In the genomic region with DNA sequence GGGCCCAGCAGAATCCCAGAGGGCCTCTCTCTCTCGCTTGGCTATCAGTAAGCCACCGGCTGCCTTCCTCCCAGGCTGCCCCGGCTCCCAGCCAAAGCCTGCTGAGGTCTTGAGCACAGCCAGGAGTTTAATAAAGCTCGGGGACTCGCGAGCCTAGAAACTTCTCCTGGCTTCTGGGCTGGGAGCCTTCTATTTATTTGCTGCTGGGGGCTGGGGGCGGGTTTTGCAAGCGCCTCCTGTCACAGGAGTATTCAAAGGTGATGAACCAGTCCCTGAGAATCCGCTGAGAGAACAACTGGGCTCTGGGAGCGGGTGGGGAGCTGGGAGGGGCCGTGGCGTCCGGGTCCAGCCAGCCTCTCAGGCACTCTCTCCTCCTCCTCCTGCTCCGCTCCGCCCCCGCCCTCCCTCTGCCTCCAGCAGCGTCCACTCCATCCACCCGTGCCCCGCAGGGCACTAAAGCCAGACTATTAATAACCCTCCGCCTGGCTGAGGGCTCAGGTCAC, we compare ENCODE assay signal across 10 mouse cellular contexts. TPM values are rescaled to one million over a fixed set of nuclear protein-coding genes. Genes with fewer than 3 reads are reported as not detected.
DNase-seq lines count a peak whose midpoint lies in the region; ATAC-seq and TF ChIP-seq lines count a peak whose summit lies in the region.
"Had no signal": no experiment of that assay in that cellular context is flagged by ENCODE, and none has a peak within 500 bp of the region (broad histone marks: within the 10 kb centered on the region; RNA-seq: fewer than 3 reads in every experiment).

A gene (minus strand): TSS at position 166 of the 503 bp plus-strand sequence.

- H3K27ac ChIP-seq in cortical plate, adult 2 months (ENCODE audit: insufficient read depth, low read length), result 0 out of 2 replicates have a peak within 1 kb of the TSS, but pooled peaks have one; percentile 10
- H3K27ac ChIP-seq in intestine, embryonic 16.5 days (ENCODE audit: low read length), result peak within 1 kb of the TSS; percentile 64
- peak within 1 kb of the TSS; percentile 28 for H3K27ac ChIP-seq in limb, embryonic 14.5 days (replicated peaks; ENCODE audit: low read depth, low read length)
- peak within 1 kb of the TSS; percentile 20; the same call in 1 of the 2 replicates for H3K27ac ChIP-seq in midbrain, postnatal 0 days (ENCODE audit: low read depth, low read length)

- H3K9ac ChIP-seq in intestine, embryonic 16.5 days (ENCODE audit: low read depth, low read length), result peak within 1 kb of the TSS; percentile 63
- peak within 1 kb of the TSS; percentile 43 for H3K9ac ChIP-seq in limb, embryonic 14.5 days (ENCODE audit: low read depth, low read length, severe bottlenecking)
- H3K9ac ChIP-seq in midbrain, postnatal 0 days (replicated peaks; ENCODE audit: low read length, poor library complexity, severe bottlenecking), result no peak within 1 kb of the TSS

- 1% methylated on average over 19 of the region's 20 CpGs for WGBS in intestine, embryonic 16.5 days
- 0% methylated on average over 14 of the region's 20 CpGs for whole genome bisulfite sequencing in limb, embryonic 14.5 days
- WGBS in midbrain, postnatal 0 days, result 2% methylated on average over 20 of the region's 20 CpGs

- peak within 1 kb of the TSS; percentile 24 for H3K4me3 ChIP-seq in cortical plate, adult 2 months (ENCODE audit: insufficient read depth, low read length)
- H3K4me3 ChIP-seq in intestine, embryonic 16.5 days (ENCODE audit: low read length), result peak within 1 kb of the TSS; percentile 43
- H3K4me3 ChIP-seq in limb, embryonic 14.5 days (replicated peaks; ENCODE audit: low read length), result peak within 1 kb of the TSS; percentile 35
- H3K4me3 ChIP-seq in midbrain, postnatal 0 days (ENCODE audit: low read depth, low read length), result peak within 1 kb of the TSS; percentile 4; the same call in 1 of the 2 replicates

- H3K27me3 ChIP-seq in intestine, embryonic 16.5 days (replicated peaks; ENCODE audit: control insufficient read depth, insufficient read depth, low read length), result no peaks in the 10 kb centered on the region
- no peaks in the 10 kb centered on the region for H3K27me3 ChIP-seq in limb, embryonic 14.5 days (ENCODE audit: control insufficient read depth, insufficient read depth, low read length)
- H3K27me3 ChIP-seq in midbrain, postnatal 0 days (ENCODE audit: insufficient read depth, low read length), result peaks cover 2% of the 10 kb centered on the region; the same call in 1 of the 2 replicates

- TF ChIP-seq POLR2A in cortical plate, adult 2 months (IDR thresholded peaks at IDR 0.05; ENCODE audit: extremely low read depth, insufficient read depth, low read length), result 0 out of 2 replicates have a peak, but pooled peaks have one; percentile 23
- TF ChIP-seq POLR2A in limb, embryonic 14.5 days (IDR thresholded peaks at IDR 0.05; ENCODE audit: borderline replicate concordance, extremely low read depth, insufficient read depth, insufficient read length), result no peak

- H3K4me2 ChIP-seq in intestine, embryonic 16.5 days (ENCODE audit: low read depth, low read length), result peak within 1 kb of the TSS; percentile 63
- peak within 1 kb of the TSS; percentile 59 for H3K4me2 ChIP-seq in limb, embryonic 14.5 days (replicated peaks; ENCODE audit: low read depth, low read length, severe bottlenecking)
- H3K4me2 ChIP-seq in midbrain, postnatal 0 days (ENCODE audit: low read depth, low read length, poor library complexity, severe bottlenecking), result peak within 1 kb of the TSS; percentile 38

- H3K36me3 ChIP-seq in intestine, embryonic 16.5 days (ENCODE audit: control insufficient read depth, insufficient read depth, low read length), result no peaks in the 10 kb centered on the region
- no peaks in the 10 kb centered on the region for H3K36me3 ChIP-seq in limb, embryonic 14.5 days (ENCODE audit: control insufficient read depth, insufficient read depth, low read length)
- no peaks in the 10 kb centered on the region for H3K36me3 ChIP-seq in midbrain, postnatal 0 days (ENCODE audit: insufficient read depth, low read length)

- TF ChIP-seq CTCF in cortical plate, adult 2 months (IDR thresholded peaks at IDR 0.05; ENCODE audit: extremely low read depth, insufficient read depth, low read length), result no peak
- no peak for TF ChIP-seq CTCF in midbrain, postnatal 0 days (IDR thresholded peaks at IDR 0.05)

- ATAC-seq in intestine, embryonic 16.5 days, result peak; percentile 85
- ATAC-seq in limb, embryonic 14.5 days (ENCODE audit: low FRiP score, low read depth), result peak; percentile 84
- no peak for ATAC-seq in midbrain, postnatal 0 days (ENCODE audit: low FRiP score)

- H3K9me3 ChIP-seq in intestine, embryonic 16.5 days (ENCODE audit: control insufficient read depth, low read length), result no peaks in the 10 kb centered on the region
- H3K9me3 ChIP-seq in limb, embryonic 14.5 days (ENCODE audit: control insufficient read depth, low read length), result no peaks in the 10 kb centered on the region
- H3K9me3 ChIP-seq in midbrain, postnatal 0 days (ENCODE audit: low read length), result no peaks in the 10 kb centered on the region

- peak; percentile 65 to 75 for DNase-seq in right cerebral cortex, postnatal 10 days (ENCODE audit: low spot score in 2 of 2)
- DNase-seq in right cerebral cortex, postnatal 25 days, result no peak
- DNase-seq in gastrocnemius, postnatal 4 days (ENCODE audit: low spot score in 2 of 2), result peak; percentile 65 to 80
- DNase-seq in limb, embryonic 14.5 days (ENCODE audit: low spot score), result peak; percentile 72
- DNase-seq in midbrain, postnatal 0 days (ENCODE audit: low spot score), result peak; percentile 72
- peak; percentile 73 to 83 for DNase-seq in urinary bladder, postnatal 36 days (ENCODE audit: low spot score in 2 of 2)

- H3K4me1 ChIP-seq in cortical plate, adult 2 months (ENCODE audit: control insufficient read depth, insufficient read depth, low read length), result no peaks in the 10 kb centered on the region
- H3K4me1 ChIP-seq in intestine, embryonic 16.5 days (ENCODE audit: control insufficient read depth, insufficient read depth, low read length), result peaks cover 13% of the 10 kb centered on the region
- H3K4me1 ChIP-seq in limb, embryonic 14.5 days (ENCODE audit: control insufficient read depth, insufficient read depth, low read length), result peaks cover 34% of the 10 kb centered on the region
- H3K4me1 ChIP-seq in midbrain, postnatal 0 days (ENCODE audit: insufficient read depth, low read length), result no peaks in the 10 kb centered on the region

RNA-seq across cellular contexts. Expression of the gene that starts here (rescaled TPM):
- polyA plus RNA-seq in cortical plate, adult 2 months (2012; rRNA removed), result 17.4 and 18.6 TPM in 2 replicates
- total RNA-seq in gastrocnemius, postnatal 4 days (2021), result 100 to 1,000 TPM; 188 to 208 TPM
- 11.3 and 11.8 TPM in 2 replicates for polyA plus RNA-seq in intestine, embryonic 16.5 days (2015; fragmentation: Nextera tagmentation; extraction: Ambion mirVana)
- 25.3 and 25.6 TPM in 2 replicates for polyA plus RNA-seq in limb, embryonic 14.5 days (2012; rRNA removed)
- 16.0 and 19.7 TPM in 2 replicates for polyA plus RNA-seq in limb, embryonic 14.5 days (2014; fragmentation: Nextera tagmentation; extraction: Ambion mirVana)
- 19.4 and 19.8 TPM in 2 replicates for total RNA-seq in midbrain, postnatal 0 days (2014; rRNA removed)
- 7.5 and 8.0 TPM in 2 replicates for polyA plus RNA-seq in midbrain, postnatal 0 days (2015; fragmentation: Nextera tagmentation; extraction: Ambion mirVana)
- total RNA-seq: MEL; neutrophil, adult 5-6 weeks had no signal

Comparison
In these comparisons a context has a peak if more than half of its experiments do, and no peak if none do; other contexts are left out.
1. H3K27ac ChIP-seq: peak in every context shown above with its lines; median percentile 64 in intestine, embryonic 16.5 days; 28 in limb, embryonic 14.5 days; 20 in midbrain, postnatal 0 days; 10 in cortical plate, adult 2 months.